8 mouse cellular contexts compared by ENCODE assay signal in genomic region chr10:4266931-4267310, GRCm38 (mm10). TPM values are rescaled to one million over a fixed set of nuclear protein-coding genes. Genes with fewer than 3 reads are reported as not detected.
DNase-seq lines count a peak whose midpoint lies in the region; ATAC-seq and TF ChIP-seq lines count a peak whose summit lies in the region.

No protein-coding gene starts in this region.

- H3K9me3 ChIP-seq in forebrain, embryonic 14.5 days (replicated peaks; ENCODE audit: control insufficient read depth, low read length) = no peaks in the 10 kb centered on the region
- H3K9me3 ChIP-seq in liver, embryonic 16.5 days (replicated peaks; ENCODE audit: control insufficient read depth, low read length) = no peaks in the 10 kb centered on the region

- peak overlapping the region; percentile 70 for H3K4me3 ChIP-seq in bone marrow, adult 2 months (replicated peaks; ENCODE audit: control insufficient read depth, low read depth, low read length)
- H3K4me3 ChIP-seq in forebrain, embryonic 14.5 days (ENCODE audit: low read depth, low read length) = peak overlapping the region; percentile 67
- peak overlapping the region; percentile 55 for H3K4me3 ChIP-seq in liver, embryonic 16.5 days (ENCODE audit: low read depth, low read length)

- no peak for TF ChIP-seq CTCF in bone marrow, adult 2 months (IDR thresholded peaks at IDR 0.05; ENCODE audit: control insufficient read depth, insufficient read depth, low read length)

- 12% methylated on average over 11 of the region's 11 CpGs for WGBS in bone marrow, adult 2 months
- whole genome bisulfite sequencing in forebrain, embryonic 14.5 days = 2% methylated on average over 11 of the region's 11 CpGs
- 6% methylated on average over 11 of the region's 11 CpGs for WGBS in liver, embryonic 16.5 days (ENCODE audit: insufficient replicate concordance)

- TF ChIP-seq POLR2A in bone marrow, adult 2 months (IDR thresholded peaks at IDR 0.05; ENCODE audit: borderline replicate concordance, control insufficient read depth, low read depth, low read length) = no peak

- peak overlapping the region; percentile 77 for H3K9ac ChIP-seq in forebrain, embryonic 14.5 days (ENCODE audit: low read length)
- no peak overlapping the region for H3K9ac ChIP-seq in liver, embryonic 16.5 days (ENCODE audit: low read depth, low read length)

- peak overlapping the region; percentile 86 for H3K27ac ChIP-seq in bone marrow, adult 2 months (ENCODE audit: control insufficient read depth, insufficient read depth, low read depth, low read length, poor library complexity)
- H3K27ac ChIP-seq in forebrain, embryonic 14.5 days (ENCODE audit: low read depth, low read length) = no peak overlapping the region
- H3K27ac ChIP-seq in liver, embryonic 16.5 days (ENCODE audit: low read length) = no peak overlapping the region

- H3K4me1 ChIP-seq in bone marrow, adult 2 months (ENCODE audit: control insufficient read depth, insufficient read depth, low read length) = no peaks in the 10 kb centered on the region
- H3K4me1 ChIP-seq in forebrain, embryonic 14.5 days (ENCODE audit: control insufficient read depth, insufficient read depth, low read length) = peaks cover 4% of the 10 kb centered on the region; the same call in 1 of the 2 replicates
- H3K4me1 ChIP-seq in liver, embryonic 16.5 days (ENCODE audit: control insufficient read depth, low read depth, low read length) = no peaks in the 10 kb centered on the region; the same call in 1 of the 2 replicates

- H3K36me3 ChIP-seq in forebrain, embryonic 14.5 days (ENCODE audit: control insufficient read depth, insufficient read depth, low read length) = no peaks in the 10 kb centered on the region
- H3K36me3 ChIP-seq in liver, embryonic 16.5 days (ENCODE audit: control insufficient read depth, insufficient read depth) = no peaks in the 10 kb centered on the region

- H3K4me2 ChIP-seq in forebrain, embryonic 14.5 days (ENCODE audit: low read length) = peak overlapping the region; percentile 93
- peak overlapping the region; percentile 62 for H3K4me2 ChIP-seq in liver, embryonic 16.5 days (ENCODE audit: low read depth, low read length)

- DNase-seq in layer of hippocampus, adult 11-12 months (ENCODE audit: low spot score) = peak; percentile 23
- no peak for DNase-seq in layer of hippocampus, adult 9-10 months (ENCODE audit: low spot score)
- peak; percentile 57 for DNase-seq in forebrain, embryonic 14.5 days (ENCODE audit: low spot score)
- DNase-seq in induced T-regulatory cell, adult 2 months (ENCODE audit: low read depth) = peak; percentile 26
- DNase-seq in right cerebral cortex, adult 18-20 months = peak; percentile 32
- DNase-seq in embryo, embryonic 11 days = no peak

- peak; percentile 55 for ATAC-seq in forebrain, embryonic 14.5 days
- no peak for ATAC-seq in liver, embryonic 16.5 days (ENCODE audit: low read depth)

- H3K27me3 ChIP-seq in forebrain, embryonic 14.5 days (replicated peaks; ENCODE audit: control insufficient read depth, insufficient read depth, low read length) = no peaks in the 10 kb centered on the region
- H3K27me3 ChIP-seq in liver, embryonic 16.5 days (ENCODE audit: control insufficient read depth, insufficient read depth, low read depth, low read length) = peaks cover 26% of the 10 kb centered on the region

RNA-seq across cellular contexts. Expression of gene Akap12, which starts 0.7 kb away (rescaled TPM):
- polyA plus RNA-seq in bone marrow, adult 2 months (2011; ENCODE audit: insufficient read depth, insufficient read length, low replicate concordance, missing spikeins) = 10.0 and 26.8 TPM in 2 replicates
- polyA plus RNA-seq in forebrain, embryonic 14.5 days (2014; fragmentation: Nextera tagmentation; extraction: Ambion mirVana) = 17.7 and 20.6 TPM in 2 replicates
- 4.6 and 4.9 TPM in 2 replicates for polyA plus RNA-seq in liver, embryonic 16.5 days (2015; fragmentation: Nextera tagmentation; extraction: Ambion mirVana)

Comparison
In these comparisons a context has a peak if more than half of its experiments do, and no peak if none do; other contexts are left out.
1. DNase-seq: peak in layer of hippocampus, adult 11-12 months (single experiment), forebrain, embryonic 14.5 days (single experiment), induced T-regulatory cell, adult 2 months (single experiment) and right cerebral cortex, adult 18-20 months (single experiment); none in layer of hippocampus, adult 9-10 months (single experiment) and embryo, embryonic 11 days (single experiment).
2. Peak in every context shown above with its lines, with median percentiles within 50 percentile points of each other: H3K4me3 ChIP-seq.